Mouse (Mus musculus) Muller cell, postnatal 12 days (primary cell): ENCODE data around the gene Sike1.
A peak's percentile ranks its signal among the peaks of the same experiment; 100 is the strongest.

Source experiments
- DNase-seq: peaks from one replicate; pipeline ENCODE4 v3.0.0-alpha.2; 2015; ENCODE audit errors: inconsistent ontology term

Sike1 gene

DNA sequence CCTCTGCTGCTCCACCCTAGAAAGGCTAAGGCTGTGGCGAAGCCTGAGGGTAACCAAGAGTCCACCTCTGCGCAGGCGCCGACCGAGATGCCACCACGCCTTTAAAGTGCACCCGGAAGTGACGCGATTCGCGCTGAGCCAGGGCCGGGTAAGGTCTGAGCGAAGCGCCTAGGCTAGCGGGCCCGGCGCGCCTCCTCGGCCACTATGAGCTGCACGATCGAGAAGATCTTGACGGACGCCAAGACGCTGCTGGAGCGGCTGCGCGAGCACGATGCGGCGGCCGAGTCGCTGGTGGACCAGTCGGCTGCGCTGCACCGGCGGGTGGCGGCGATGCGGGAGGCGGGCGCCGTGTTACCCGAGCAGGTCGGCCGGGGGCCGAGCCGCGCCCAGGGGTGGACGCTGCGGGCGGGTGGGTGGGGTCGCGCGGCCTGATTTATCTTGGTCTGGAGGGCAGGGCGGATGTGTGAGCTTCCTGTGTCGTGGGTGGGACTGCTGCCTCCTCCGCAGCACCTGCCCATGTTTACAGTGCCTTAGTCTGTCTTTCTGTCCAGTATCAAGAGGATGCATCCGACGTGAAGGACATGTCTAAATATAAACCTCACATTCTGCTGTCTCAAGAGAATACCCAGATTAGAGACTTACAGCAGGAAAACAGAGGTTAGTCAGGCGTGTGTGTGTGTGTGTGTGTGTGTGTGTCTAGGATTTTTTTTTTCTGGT is at the start of gene Sike1:
TSS of gene Sike1 (plus strand) at position 104 of the 717 bp plus-strand sequence.
- DNase-seq: peak; percentile 91

DNA sequence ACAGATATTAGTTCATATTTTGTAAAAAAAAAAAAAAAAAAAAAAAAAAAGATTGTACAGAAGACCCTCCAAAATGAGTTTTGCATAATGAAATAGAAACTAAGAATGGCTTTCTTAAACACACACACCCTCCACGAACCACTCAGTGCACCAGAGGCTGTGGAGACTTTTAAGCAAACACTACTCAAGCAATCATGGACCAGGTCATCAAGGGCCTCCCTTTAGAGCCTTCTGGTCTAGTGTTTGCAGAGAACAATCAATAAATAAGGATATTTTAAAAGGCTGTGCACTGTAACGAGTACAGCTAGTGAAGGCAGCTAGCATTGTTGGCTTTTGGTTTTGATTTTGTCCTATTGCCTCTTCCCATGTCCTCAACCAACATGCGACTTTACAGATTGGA is 49.2 kb upstream of the Sike1 start:
- no peak for DNase-seq

DNA sequence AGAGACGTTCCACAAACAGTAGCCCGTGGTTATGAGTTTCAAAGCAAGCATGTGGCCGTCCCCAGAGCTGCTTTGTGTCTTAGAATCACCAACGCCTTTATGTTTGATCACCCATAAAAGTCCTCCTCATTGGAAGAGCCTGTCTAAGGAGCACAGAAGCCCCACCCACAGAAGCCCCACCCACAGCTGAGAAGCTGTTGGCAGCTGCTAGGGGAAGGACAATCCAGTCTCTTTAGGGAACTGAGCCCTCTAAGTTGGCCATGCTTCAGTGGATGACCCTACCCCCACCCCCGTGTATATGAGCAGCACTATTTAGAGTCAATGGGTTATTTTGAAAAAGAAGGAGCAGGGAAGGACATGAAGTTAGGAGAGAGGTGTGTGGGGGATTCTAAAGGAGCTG is 48.6 kb upstream of the Sike1 start:
- peak; percentile 25 for DNase-seq

DNA sequence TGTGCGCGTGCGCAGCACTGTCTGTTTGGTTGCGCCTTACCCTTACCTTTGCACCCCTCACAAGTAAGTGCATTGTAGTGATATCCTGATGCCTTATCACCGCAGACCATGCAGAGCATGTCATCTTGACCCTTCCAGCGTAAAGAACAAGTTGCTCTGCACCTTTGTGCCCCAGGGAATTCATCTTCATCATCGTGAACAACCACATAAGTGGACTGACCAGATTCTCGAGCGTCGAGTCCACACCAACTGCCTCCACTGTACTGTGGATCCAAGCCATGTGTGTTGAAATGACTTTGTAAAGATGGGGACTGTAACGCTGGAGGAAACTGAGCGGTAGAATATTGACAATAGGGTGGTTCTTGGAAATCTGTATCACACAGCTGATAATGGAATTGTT is 41.0 kb upstream of the Sike1 start:
- no peak for DNase-seq

DNA sequence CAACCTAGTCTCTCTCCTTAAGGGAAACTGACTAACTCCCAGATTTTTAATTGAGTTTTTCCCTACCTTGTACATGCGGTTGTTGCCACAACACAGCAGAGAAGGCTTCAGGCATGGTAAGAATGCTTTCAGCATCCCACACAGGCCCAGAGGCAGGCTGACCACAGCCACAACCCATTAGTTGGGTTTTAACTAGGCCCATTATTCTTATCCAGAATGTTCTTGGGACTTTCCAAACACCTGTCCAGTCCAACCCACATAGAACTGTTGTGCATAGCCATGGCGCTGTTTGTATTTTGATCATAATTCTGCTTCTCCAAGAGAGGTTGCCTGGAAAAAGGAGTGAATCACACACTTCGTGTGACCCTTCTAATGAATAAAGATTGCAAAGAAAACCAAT is 40.4 kb upstream of the Sike1 start:
- DNase-seq: peak; percentile 90

DNA sequence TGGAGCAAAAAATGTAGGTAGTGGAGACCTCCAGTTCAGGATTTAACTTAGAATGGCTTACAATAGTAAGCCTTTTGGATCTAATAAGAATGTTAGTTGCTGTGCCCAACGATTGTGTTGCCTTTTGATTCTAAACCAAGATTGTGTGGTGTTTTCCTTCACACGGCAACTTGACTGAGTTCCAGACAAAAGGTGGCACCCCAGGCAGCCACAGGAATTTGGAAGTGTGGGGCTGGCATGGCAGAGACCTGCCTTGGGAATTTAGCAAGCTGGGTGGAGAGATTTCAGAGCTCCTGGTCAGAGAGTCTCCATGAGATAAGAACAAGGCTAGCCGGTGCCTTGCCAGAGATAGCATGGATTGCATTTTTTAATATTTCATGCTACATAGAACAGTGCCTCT is 39.9 kb upstream of the Sike1 start:
- peak; percentile 75 for DNase-seq

DNA sequence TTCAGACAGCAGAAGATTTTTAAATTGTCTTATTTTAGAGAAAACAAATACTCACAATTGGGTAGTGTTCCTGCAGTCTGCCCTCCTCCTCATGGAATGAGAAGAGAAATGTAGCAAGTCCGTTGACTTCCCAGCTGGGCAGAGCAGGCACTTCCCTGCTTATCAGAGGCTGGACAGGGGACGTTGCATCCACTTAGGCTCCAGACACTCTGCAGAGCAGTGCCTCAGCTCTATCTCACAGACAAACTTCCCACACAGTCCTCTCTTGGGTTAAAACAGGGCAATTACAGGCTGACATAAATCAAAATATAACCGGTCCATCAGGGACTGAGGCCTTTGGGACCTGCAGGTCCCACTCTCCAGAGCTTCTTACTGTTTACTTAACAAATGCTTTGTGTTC is 31.5 kb upstream of the Sike1 start, which contains the start of gene Nr1h5:
TSS of gene Nr1h5 (minus strand) at position 101 of the 400 bp plus-strand sequence.
- no peak for DNase-seq

DNA sequence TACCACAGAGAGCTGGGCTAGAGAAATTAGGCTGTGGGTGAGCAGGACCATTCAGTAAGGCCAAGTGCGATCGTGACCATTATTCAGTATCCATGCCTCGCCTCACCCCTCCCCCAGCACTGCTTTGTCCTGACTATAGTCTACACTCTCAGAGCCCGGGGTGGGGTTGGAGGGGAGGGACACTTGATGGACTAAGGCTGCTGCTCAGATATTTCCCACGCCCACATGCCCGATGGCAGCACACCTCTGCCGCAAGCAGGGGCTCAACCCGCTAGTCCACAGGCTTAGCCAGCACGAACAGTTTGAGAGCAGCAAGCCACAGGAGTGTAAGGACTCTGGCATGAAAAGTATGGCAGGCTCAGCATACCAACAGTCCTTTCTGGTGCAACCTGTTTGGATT is 25.4 kb upstream of the Sike1 start:
- no peak for DNase-seq

DNA sequence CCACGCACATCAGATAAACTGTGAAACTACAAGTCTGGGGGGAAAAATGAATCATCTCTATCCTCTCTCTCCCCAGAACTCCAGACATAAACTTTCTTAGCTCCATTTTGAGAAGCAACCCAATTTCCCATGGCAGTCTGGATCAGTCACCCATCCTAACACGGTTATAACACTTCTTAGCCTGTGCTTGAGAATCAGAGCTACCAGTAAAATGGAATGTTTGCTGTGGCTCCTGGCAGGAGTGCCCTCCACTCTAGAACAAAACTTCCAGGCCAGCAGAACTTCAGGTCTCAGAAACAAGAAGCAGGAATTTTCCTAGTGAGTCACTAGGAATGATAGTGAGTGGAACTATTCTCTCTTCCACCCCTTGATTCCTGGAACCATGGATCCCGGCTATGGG is 25.0 kb upstream of the Sike1 start:
- DNase-seq: peak; percentile 76

DNA sequence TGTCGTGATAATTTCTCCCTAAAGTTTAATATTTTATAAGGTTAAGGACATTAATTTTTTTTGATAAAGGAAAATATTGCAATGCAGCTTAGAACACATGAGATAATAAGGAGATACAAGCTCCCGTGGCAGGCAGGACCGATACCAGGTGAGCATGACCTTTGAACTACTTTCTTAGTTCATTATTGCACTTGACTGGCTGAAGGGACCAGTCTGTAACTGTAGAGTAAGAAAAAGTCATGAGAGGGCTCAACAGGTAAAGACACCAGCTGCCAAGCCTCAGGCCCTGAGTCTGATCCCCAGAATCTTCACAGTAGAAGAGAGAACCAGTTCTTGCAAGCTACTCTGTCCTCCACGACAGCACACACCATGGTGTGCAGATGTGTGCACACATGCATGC is 18.6 kb upstream of the Sike1 start:
- no peak for DNase-seq

DNA sequence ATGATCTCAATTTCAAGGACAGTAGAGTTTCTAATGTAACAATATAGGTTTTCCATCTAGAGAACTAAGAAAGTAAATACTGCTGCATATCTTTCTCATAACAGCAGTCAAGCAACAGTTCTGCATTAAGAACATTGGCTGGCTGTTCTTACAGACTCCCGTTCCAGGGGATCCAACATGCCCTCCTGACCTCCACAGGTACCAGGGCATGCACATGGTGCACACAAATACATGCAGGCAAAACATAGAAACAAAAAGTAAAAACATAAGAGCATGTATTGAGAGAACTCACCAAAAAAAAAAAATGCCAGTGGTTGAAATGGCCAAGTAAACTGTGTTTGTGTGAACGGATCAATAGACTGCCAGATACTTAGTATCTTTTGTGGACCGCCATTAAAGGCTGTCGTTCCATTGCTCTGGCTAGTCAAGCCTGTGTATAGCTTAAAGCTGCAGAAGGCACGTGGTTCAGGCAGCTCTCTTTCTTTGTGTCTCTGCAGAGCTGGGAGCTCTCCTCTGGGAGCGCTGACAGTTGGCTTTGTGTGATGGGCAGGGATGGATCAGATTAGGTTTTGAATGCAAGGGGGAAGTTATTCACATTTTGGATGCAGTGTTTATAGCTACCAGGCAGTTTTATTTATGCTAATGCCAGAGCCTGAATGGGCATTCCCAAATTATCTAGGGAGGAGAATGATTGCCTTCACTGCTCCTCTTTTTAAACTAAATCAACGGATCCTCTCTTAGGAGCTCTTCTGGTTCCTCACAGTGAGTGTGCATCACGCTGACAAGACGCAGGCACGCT is 15.8 kb upstream of the Sike1 start:
- DNase-seq: no peak

DNA sequence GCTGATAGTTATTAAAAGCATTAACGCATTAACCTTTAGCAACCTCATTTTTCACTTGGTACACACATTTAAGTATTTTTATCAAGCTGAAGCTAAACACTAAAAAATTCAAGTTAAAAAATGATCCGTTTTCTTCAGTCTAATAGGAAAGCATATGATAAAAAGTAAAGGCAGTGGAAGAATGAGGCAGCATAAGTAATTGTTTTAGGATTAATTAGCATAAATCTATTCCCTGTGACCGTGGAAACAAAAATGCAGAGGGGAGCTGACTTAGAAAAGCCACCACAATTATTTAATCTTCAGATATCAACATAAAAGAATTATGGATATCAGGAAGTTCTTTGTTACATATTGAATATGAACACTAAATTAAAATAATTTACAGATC is 15.2 kb upstream of the Sike1 start:
- DNase-seq: no peak

DNA sequence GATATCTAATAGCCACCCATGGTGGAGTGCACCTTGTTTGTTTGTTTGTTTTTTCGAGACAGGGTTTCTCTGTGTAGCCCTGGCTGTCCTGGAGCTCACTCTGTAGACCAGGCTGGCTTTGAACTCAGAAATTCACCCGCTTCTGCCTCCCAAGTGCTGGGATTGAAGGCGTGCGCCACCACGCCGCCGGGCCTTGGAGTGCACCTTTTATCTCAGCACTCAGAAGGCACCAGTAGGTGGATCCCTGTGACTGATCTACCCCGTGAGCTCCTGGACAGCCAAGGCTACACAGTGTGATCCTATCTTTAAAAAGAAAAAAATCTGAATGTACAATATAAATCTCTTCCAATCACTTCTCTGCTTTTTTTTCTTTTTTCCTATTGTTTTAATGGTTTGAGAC is 4.5 kb upstream of the Sike1 start:
- no peak for DNase-seq

DNA sequence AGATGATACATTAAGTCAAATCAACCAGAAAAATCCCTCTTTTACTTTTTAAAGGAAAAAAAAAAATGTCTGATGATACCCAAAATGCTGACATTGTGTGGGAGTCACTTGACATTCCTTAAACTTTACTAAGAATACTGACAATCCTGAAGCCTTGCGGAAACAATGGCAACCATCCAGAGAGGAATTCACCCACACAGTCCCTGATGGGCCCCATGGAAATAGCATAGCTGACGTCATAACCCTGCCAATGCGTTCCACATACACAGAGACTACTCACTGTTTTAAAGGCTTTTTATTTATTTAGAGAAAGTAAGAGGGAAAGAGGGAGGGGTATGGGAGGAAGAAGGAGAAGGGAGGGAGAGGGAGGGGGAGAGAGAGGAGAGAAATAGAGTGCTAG is 2.6 kb upstream of the Sike1 start:
- DNase-seq: peak; percentile 83

DNA sequence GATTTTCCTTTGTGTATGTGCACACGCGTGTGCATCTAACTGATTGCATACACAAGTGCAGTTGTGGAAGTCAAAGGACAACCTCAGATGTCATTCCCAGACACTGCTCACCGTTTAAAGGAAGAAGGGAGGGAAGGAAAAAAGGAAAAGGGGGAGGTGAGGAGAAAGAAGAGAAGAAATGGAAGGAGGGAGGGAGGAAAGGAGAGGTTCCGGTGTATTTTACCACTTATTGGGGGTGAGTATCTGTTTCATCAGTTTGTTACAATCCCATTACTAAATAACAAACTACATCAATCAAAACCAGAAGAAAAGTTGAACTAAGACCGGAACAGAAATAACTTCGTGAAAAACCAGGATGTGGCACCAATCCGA is 289 bp upstream of the Sike1 start:
- DNase-seq: no peak

DNA sequence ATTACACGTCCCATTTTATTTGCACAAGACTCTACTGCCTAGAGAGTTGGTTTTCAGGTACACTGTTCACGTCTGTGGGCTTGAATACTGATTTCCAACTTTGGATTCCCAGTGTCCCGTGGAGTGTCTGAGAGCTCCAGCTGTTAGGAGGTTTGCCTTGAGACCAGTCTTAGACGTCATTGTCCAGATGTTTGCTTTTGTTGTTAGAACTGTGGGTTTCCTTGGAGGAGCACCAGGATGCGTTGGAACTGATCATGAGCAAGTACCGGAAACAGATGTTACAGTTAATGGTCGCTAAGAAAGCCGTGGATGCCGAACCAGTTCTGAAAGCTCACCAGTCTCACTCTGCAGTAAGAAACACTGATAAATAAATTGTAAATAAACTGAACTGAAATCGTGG is 1.5 kb downstream of the Sike1 start:
- no peak for DNase-seq

DNA sequence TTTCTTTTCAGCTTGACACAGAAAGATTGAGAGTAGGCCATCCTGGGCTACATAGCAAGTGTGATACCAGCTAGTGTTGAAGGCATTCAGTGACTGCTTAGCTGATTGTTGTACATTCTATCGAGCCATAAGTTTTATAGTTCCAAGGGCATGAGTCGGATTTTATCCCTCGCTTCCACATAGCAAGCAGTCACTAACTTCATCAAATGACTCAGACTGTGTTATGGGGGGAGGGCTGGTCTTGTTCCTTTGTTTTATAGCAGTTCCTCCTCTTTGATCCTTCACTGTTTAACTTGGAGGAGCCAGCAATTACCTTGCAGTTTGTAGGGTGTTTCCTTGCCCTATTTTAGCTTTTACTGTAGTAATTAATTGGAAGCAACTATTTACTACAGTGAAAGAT is 2.1 kb downstream of the Sike1 start:
- no peak for DNase-seq

DNA sequence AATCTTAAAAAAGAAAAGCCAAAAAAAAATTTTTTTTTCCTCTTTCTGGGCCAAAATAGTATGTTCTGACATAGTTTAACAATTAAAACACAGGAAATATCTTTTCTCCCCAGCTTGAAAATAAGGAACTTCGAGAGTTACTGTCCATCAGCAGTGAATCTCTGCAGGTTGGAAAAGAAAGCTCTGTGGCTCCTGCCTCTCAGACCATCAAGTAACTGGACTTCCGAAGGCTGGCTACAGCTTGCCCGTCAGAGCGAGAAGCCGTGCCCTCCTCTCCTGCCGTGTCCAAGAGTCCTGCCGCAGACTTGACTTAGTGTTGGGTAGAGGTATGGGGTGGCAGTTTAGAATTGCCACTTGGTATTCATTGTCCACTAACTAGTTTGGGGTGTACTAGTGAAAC is 6.1 kb downstream of the Sike1 start:
- no peak for DNase-seq

DNA sequence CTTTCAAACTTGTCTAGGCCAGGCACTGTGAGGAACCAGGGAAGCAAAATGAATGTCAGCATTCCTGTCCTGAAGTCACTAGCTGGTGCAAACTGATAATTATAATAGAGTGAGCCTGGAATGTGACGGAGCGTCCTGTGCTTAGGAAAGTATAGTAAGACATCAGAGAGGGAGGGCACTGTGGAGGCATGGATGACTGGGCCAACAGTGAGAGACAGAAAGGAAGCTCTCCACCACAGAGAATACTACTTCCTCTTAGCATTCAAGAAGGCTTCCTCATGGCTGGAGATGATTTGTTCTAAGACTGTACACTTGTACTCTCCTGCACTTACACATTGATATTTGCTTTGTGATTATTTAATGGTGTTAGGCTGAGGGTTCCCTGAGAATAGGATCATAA is 21.8 kb downstream of the Sike1 start:
- peak; percentile 12 for DNase-seq

DNA sequence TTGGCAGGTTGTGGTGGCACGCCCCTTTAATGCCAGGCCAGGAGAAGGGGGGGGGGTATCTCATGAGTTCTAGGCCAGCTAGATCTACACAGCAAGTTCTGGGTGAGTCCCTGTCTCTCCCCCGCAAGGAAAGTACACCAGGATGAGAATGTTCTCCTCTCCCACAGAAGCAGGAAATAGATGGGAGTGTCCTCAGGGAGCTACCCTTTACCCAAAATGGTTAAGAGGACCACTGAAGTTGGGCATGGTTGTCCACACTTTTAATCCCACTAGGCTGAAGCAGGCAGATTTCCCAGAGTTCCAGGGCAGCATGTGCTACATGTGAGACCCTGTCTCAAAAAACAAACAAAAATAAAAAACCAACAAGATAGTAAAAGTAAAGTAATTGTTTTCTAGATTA is 24.0 kb downstream of the Sike1 start:
- DNase-seq: no peak

DNA sequence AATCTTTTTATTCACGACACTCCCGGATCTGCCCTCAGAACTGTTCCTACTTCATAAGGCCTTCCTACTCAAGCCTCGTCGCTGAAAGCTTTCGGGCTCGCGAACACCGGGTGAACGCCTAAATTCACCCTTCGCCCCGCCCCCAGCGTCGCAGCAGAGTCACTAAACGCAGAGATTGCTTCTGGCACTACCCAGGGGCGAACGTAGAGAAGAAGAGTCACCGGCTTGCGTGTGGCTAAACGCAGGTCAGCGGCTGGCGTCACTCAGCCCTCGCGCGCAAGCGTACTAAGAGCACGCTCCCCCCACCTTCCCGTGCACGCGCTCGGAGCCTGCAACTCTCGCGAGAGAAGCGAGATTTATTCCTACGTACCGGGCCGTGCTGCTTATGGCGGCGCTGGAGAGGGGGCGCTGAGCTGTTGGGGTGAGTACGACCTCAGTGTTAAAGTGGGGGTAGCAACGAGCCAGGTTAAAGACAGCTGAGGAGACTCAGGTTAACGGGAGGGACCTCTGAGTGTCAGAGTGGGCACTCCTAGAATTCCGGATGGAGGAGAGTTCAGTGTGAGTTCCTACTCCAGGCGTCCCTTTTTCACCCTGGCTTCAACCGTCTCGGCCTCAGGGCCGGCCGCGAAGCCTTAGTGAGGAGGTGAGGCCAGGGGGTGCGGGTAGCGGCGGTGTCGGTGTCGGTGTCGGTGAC is 24.9 kb downstream of the Sike1 start, which contains the start of gene Csde1:
TSS of gene Csde1 (plus strand) at position 178 of the 694 bp plus-strand sequence.
- DNase-seq: peak; percentile 98

DNA sequence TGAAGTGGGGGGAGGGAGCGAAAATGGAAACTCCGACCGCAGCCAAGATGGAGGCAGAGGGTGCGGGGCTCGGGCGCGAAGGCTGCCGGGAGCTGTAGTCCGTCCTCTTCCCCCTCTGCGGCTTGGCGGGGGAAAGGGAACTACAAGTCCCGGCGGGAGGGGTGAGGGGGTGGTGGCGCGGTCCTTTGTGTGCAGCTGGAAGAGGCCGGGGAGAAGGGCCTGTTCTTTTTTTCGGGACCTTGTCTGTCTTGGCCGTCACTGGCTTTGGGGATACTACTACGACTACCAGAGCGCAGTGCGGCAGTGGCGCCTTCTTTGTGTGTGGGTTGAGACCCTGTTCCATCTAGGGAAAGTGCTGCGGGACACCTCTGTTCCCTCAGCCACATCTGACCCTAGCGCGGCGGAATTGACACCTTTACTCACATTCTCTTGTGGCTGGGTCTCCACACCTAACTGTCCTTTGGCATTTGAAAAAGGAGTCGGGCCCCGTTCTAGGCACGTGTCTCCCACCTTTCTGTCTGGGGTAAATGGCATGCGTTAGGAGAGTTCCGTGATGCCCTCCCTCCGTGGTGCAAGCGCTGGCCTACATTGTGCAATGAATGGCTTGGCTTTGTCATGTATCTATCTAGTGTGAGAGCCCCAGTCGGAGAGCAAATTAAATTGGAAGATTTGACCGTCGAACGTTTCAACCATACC is 25.6 kb downstream of the Sike1 start:
- DNase-seq: peak; percentile 95
